Mouse (Mus musculus): ENCODE measurements around the gene Ifnk. TPM values are rescaled to one million over a fixed set of nuclear protein-coding genes. Genes with fewer than 3 reads are reported as not detected.

Ifnk gene
- polyA plus RNA-seq, 1 experiment from 2014 or later: not detected

Other genes starting within 250 kb of the Ifnk start
- 3.9 TPM in 2 replicates for gene Mob3b, start 5.4 kb downstream of the Ifnk start, polyA plus RNA-seq (2015; fragmentation: Nextera tagmentation; extraction: Ambion mirVana)
- gene C9orf72, start 74.1 kb downstream of the Ifnk start, polyA plus RNA-seq (2015; fragmentation: Nextera tagmentation; extraction: Ambion mirVana): 42.6 and 46.6 TPM in 2 replicates